Mouse (Mus musculus) 3134 (cell line): ENCODE data around the gene Ugt1a9.
"Not testable (repeated sequence)": the region's sequence is repeated elsewhere in the genome, so short reads cannot be mapped to it uniquely, and the experiment has no call there.

Experiments used
- DNase-seq: peaks from one replicate; pipeline ENCODE4 v3.0.0-alpha.2; 2011; ENCODE audit warnings: low spot score; ENCODE audit not compliant: insufficient read length; ENCODE audit errors: extremely low read depth

The Ugt1a9 gene

DNA sequence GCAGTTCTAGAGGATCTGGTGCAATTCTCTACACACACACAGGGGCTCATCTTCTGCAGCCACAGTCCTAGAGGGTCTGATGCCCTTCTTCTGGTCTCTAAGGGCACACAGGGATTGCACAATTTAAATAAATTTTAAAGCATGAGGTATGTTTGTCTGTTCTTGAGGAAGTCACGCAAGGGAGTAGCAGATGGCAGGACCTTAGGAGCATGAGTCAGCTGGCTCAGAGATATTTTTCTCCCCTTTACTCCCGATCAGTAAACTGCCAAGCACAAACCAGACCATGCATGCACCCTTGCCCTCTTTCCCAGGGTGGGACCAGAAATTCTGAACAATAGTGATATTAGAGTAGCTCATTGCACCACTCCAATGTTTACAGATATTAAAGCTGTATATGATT, 87.8 kb downstream of the Ugt1a9 start:
- no peak for DNase-seq

DNA sequence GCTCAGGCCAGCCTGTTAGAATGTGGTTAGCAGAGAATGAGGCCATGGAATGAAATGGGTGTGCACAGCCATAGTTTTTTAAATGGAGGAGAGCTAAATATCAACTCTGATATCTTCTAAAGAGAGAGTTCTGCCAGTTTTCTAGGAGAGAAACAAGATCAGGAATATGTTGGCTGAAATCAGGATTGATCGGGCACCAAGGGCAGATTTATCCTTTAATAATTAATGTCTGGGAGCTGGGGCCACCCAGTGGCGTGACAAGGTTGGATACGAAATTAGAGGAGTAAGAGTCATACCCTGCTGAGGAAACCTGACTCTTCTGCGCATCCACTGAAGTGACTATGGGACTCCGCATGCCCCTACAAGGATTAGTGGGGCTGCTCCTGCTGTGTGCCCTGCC, 95.1 kb downstream of the Ugt1a9 start, which contains the start of gene Ugt1a5:
Gene Ugt1a5, plus strand, starts transcription at position 302 of the 400 bp plus-strand sequence.
- no peak for DNase-seq

DNA sequence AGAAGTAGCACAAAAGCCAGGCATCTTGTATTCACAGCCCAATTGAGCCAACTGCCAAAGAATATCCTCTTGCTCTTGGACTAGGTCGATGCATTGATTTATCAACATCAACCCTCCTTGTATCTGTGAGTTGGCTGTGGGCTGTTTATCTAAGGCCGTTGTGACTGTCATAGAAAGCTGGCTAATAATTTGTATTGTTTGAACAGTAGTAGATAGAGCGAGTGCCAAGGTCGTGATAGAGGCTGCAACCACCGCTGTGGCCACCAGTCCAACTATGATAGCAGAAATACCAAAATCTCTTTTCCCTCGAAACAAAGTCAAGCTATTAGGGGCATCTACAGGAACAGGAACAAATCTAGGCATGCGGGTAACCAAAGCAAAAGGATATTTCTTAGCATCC, 101.6 kb downstream of the Ugt1a9 start:
- not testable (repeated sequence) for DNase-seq

DNA sequence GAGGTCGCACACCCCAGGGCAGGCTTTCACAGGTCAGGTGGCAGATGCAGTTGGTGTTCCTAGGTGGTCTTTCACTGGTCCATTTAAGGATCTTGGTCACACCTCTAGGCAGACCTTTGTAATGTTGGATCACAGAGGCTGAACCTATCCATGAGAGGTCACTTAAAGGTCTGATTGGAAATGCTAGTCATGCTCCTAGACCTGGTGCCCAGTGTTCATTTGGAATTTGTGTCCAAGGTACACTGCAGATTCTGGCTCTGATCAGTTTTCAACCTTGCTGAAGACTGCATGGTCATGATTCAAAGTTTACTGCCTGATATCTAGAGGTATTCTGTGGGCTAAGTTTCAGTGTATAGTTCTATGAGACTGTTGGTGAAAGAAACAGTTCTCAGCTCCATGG, 109.1 kb downstream of the Ugt1a9 start:
- no peak for DNase-seq

DNA sequence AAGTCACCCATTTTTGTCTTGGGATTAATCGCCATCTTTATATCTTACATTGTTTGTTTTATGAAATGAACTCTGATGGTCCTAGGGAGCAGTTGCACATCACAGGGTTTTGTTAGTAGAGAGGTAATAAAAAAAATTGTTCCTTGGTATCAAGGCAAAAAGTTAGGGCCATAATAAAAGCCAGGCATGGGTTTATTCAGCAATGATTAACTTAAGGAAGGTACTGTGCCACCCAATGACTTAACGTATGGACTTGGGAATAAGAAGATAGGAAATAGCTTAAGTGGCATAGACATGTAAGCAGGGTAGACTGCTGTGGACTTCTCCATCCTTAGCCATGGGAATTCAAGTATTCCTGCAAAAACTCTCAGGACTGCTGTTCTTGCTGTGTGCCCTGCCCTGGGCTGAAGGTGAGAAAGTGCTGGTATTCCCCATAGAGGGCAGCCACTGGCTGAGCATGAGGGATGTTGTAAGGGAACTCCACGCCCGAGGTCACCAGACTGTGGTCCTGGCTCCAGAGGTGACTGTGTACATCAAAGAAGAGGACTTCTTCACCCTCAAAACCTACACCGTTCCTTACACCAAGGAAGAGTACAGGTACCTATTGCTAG, 115.8 kb downstream of the Ugt1a9 start:
- DNase-seq, result no peak

DNA sequence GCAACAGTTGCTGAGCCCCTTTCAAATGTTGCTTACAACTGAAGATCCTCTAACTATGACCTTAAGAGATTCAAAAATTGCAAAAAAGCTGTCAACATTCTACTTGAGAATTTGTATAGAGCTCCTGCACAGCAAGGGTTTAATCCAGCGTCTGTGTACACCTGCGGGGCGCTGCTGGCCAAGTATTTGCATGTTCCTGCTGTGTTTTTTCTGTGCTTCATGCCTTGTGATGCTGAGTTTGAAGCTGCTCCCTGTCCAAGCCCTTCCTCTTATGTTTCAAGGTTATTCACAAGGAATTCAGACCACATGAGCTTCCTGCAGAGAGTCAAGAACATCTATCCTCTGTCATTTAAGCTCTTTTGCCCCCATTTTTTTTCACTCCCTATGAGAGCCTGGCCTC, 121.5 kb downstream of the Ugt1a9 start:
- DNase-seq, result no peak

DNA sequence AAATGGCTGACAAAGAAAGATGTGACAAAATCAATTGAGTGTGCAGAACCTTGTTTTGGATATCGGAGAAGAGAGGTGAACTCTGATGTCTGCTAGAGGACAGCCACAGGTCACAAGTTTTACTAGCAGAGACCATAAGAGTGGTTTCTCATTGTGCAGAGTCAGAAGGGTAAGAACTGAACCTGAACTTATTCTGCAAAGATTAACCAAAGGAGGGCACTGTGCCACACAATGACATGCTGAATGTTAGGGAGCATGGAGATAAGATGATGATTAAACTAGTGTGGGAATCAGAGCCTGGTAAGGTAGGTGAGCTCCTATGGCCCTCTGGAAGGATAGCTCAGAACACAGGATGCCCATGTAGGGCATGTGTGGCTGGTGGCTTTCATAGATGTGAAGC, 125.1 kb downstream of the Ugt1a9 start:
- no peak for DNase-seq

DNA sequence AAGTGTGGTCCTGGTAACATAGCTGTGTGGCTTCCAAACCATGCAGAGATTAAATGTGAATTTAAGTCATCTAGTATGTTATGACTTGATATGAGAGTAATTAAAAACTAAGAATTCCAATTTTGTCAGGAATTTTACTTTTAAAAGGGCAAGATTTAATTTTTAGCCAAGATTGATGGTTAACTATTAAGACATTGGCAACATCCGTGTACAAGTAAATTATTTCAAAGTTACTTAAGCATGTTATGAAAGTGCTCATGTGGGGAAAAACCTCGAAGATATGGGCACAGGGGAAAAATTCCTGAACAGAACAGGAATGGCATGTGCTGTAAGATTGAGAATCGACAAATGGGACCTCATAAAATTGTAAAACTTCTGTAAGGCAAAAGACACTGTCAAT, 126.8 kb downstream of the Ugt1a9 start:
- no peak for DNase-seq

DNA sequence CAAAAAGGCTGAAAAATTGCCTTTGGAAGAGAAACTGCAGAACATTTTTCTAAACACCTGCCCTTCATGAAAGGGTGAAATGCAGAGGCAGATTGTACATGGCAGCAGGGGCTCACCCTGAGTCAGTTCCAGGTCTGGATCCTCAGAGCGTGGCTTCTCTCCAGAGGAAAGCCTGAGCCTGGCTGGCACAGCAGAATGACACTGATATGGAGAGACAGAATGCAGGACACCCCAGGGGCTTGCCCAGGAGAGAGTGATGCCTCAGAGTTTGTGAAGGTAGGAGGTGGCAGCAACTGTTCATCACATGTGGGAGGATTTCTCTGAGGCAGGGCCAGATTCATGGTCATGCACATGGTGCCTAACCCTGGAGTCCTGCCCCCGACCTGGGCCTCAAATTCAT, 129.4 kb downstream of the Ugt1a9 start:
- DNase-seq, result no peak

DNA sequence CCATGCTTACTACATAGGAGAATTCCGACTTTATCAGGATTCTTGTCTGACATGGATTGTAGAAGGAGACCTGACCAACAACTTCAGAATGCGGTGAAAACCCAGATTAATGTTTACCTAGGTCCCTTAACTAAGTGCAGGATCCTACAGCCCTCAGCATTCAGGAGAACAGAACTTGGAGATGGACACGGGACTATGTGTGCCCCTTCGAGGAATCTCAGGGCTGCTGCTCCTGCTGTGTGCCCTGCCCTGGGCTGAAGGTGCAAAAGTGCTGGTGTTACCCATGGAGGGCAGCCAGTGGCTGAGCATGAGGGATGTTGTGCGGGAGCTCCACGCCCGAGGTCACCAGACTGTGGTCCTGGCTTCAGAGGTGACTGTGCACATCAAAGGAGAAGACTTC, 129.9 kb downstream of the Ugt1a9 start, which contains the start of gene Ugt1a2:
Gene Ugt1a2, plus strand, starts transcription at position 146 of the 400 bp plus-strand sequence.
- DNase-seq, result no peak

DNA sequence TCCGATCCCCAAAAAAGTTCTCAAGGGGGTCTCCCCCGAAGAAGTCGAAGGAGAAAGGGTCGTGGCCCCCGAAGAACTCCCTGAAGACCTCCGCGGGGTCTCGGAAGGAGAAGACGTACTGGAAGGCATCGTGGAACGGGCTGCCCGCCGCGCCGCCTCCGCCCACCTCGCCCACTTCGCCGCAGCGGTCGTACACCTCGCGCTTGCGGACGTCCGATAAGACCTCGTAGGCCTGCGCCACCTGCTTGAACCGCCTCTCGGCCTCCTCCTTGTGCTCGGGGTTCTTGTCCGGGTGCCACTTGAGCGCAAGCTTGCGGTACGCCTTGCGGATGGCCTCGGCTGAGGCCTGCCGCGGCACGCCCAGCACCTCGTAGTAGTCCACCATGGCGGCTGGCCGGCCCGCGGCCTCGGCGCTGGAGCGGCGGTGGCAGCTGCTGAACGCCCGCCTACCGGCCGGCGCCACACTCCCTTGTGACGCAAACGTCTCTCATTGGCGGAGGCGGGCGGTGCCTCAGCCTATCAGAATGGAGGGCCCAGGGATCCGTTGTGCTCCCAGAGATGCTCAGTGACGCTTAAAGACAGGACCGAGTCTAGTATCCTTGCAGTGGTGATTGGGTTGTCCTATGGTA, 134.8 kb downstream of the Ugt1a9 start, which contains the start of gene Dnajb3:
Gene Dnajb3, minus strand, starts transcription at position 489 of the 629 bp plus-strand sequence.
- DNase-seq, result peak; percentile 13

DNA sequence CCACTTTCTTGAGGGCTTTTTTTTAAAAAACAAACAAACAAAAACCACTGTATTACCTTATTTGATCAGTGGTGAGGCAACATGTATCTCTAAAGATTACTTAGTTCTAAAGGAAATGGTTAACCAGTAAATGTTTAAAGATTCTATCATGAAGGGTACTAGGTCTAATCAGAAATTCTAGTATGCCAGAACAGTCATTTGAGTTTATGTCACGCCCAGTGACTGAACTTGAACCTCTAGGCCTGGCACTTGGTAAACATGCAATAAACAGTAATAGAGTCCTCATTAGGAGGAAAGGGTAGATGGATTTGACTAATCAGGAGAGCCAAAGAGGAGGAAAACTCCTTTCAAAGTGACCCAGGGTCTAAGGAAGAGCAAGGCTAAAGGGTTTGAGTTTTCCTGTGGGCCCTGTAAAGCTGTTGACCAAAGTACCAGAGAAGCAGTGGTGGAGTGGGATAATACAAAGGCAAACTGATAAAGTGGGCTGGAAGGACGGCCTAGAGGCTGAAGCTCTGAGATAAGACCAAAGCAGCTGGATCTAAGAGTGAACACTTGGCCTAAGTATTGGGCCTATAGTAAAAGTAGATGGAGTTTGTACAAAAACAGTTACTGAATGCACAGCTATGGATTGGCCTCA, 136.4 kb downstream of the Ugt1a9 start:
- DNase-seq, result no peak

DNA sequence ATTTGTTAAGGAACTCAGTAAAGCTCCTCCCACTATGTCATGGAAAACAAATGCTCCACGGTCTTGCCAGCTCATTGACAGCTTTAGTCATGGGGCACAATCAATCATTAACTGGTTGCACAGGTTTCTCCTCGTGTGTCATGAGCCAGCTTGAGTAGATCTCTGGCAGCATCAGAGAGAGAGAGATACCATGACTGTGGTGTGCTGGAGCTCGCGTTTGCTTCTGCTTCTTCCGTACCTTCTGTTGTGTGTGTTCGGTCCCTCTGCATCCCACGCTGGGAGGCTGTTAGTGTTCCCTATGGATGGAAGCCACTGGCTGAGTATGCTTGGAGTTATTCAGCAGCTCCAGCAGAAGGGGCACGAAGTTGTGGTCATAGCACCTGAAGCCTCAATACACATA, 141.2 kb downstream of the Ugt1a9 start, which contains the start of gene Ugt1a1:
Gene Ugt1a1, plus strand, starts transcription at position 148 of the 400 bp plus-strand sequence.
- DNase-seq, result peak; percentile 4

DNA sequence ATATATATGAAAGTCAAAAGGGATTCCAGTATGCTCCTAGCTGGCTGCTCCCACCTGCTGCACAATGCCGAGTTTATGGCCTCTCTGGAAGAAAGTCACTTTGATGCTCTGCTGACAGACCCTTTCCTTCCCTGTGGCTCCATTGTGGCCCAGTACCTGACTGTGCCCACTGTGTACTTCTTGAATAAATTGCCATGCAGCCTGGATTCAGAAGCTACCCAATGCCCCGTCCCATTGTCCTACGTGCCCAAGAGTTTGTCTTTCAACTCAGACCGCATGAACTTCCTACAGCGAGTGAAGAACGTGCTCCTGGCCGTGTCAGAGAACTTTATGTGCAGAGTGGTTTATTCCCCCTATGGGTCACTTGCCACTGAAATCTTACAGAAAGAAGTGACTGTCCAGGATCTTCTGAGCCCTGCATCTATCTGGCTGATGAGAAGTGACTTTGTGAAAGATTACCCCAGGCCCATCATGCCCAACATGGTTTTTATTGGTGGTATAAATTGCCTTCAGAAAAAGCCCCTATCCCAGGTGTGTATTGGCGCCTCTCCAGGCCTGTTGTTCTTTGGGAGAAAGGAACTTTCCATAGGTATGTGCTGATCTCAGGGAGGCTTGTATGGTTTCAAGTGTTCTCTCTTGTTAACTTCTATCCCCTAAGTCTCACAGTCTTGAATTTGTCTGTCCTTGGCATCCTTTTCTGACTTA, 141.9 kb downstream of the Ugt1a9 start:
- DNase-seq, result peak; percentile 10

DNA sequence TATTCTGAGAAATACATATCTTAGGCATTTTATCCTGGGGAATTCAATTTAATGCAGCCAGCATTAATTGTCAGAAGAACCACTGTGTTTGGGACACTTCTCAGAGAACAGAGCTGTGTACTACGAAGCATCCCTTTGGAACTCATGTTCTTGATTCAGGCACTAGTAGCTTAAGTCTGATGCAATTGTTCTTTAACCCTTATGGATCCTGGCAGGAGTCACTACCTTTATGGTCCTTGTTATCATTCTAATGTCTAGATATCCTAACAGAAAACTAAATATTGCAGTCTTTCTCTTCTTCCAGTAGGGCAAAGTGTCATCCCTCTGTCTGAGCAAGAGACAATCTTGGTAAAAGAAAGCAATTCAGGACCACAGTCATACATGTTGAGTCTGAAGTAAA, 142.5 kb downstream of the Ugt1a9 start:
- peak; percentile 7 for DNase-seq

DNA sequence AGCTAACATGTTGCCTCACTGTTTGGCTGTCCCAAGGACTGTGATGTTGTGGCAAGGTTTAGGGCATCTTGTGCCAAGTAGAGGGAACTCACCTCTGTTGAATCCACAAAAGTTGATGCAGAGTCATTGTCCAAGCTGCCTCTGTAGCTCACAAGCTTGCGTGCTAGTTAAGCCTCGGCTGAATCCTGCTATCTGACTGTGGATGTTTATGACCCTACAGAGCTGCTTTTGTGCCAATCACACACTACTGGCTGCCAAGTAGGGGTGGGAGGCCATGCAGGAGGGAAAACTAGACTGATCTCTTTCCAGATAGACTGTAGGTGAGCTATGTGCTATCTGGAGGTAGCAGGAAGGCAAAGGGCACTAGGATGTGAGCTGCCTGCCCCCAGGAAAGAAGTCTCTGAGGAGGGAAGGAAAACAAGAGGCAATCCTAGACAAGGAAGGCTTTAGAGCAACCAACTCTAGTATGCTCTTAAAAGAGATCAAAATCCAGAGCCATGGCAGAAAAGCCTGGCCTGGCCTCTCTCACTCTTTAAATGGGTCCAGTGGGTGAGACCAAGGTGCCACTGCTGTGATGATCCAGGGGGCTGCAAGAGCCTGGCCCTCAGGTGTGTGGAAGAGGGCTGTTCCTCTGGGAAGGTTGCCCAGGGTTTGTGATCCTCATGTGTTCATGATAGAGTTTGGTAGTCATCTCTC, 143.3 kb downstream of the Ugt1a9 start:
- peak; percentile 5 for DNase-seq

DNA sequence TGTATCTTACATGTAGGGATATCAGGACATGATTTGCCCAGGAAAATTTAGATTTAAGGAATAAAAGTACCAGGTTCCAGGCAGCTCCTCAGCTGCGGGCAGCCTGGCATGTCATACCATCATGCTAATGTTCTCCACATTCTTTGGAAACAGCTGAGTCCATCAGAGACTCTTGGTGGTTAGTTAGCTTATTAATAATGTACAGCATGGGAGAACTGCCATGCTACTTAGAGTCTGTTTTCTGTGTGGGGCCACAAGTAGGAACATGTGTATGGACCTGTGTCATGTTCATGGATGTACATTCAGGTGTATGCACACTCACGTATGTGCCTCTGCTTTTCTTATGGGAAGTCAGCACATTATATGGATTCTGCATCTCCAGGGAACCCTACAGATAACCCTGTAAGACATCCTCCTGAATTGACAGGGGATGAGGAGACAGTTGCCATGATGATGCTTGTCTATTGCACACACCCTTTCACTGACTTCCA, 143.9 kb downstream of the Ugt1a9 start:
- peak; percentile 4 for DNase-seq

DNA sequence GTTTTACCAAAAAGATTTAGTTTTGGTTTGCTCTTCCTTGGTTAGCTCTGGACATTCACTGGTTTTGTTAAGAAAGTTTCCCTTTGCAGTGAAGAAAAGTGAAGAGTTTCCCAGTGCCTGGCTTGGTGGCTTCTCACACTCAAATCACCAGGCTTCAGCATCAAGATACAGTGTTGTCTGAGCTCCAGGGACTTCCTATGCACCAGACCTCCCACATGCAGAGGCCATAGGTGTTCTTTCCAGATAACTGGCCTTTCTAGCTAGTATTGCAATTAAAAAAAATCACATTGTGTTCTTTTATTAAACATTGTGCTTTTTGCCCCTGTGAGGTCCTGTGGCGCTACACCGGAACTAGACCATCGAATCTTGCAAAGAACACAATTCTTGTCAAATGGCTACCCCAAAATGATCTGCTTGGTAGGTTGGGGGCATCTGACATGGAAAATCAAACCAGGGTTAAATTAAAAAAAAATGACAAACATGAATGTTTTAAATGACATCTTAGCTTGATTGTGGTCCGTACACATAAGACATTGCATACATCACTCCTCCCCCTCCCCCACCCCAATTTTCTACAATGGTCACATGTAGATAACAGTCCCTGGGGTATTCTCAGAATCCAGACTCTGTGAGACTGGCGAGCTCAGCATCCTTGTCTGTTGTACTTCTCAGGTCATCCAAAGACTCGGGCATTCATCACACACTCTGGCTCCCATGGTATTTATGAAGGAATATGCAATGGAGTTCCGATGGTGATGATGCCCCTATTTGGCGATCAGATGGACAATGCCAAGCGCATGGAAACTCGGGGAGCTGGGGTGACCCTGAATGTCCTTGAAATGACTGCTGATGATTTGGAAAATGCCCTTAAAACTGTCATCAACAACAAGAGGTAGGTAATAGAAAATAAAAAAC, 145.1 kb downstream of the Ugt1a9 start:
- DNase-seq, result peak; percentile 4

DNA sequence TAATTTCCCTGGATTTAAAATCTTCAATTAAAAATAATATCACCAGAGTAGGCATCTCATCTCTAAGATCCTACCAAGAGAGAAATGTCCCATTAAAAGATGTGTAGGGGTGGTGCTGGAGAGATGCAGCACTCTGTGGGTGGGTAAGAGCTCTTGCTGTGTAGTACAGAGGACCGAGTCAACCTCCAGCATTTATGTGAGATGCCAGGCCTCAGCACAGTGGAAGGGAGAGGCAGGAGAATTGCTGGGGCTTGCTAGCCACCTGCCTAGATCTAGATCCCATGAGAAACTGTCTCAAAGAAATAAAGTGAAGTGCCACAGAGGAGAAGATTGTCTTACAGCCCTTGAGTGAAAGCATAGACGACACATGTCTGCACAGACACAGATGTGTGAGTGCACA, 146.0 kb downstream of the Ugt1a9 start:
- DNase-seq, result no peak
